Mouse (Mus musculus) lung, postnatal 0 days (tissue): ENCODE results near the gene Spast. TPM values are rescaled to one million over a fixed set of nuclear protein-coding genes. Genes with fewer than 3 reads are reported as not detected.
"Not testable (repeated sequence)": the region's sequence is repeated elsewhere in the genome, so short reads cannot be mapped to it uniquely, and the experiment has no call there.

Experiments used
- ATAC-seq: fragments of 200-750 bp; cut with Nextera tagmentation; 2 replicates; pipeline ENCODE4 v1.8.0; 2017; ENCODE audit warnings: moderate library complexity
- DNase-seq: peaks from one replicate; pipeline ENCODE4 v3.0.0-alpha.2; 2016; ENCODE audit warnings: low spot score
- H3K27ac ChIP-seq: fragments of 300-500 bp; sonication (generic); 2 replicates; pipeline ENCODE4 v1.5.1; 2014; ENCODE audit warnings: antibody characterized with exemption, mild to moderate bottlenecking, low read length, mixed read lengths
- H3K27me3 ChIP-seq: fragments of 300-500 bp; sonication (generic); replicated peaks from 2 replicates; pipeline ENCODE4 v1.6.1; 2014; ENCODE audit warnings: low read length, mixed read lengths; ENCODE audit not compliant: insufficient read depth
- H3K36me3 ChIP-seq: fragments of 300-500 bp; sonication (generic); 2 replicates; pipeline ENCODE4 v1.6.1; 2014; ENCODE audit warnings: low read length, mixed read lengths; ENCODE audit not compliant: insufficient read depth
- H3K4me1 ChIP-seq: fragments of 300-500 bp; sonication (generic); 2 replicates; pipeline ENCODE4 v1.6.1; 2014; ENCODE audit warnings: antibody characterized with exemption, low read depth, low read length, mixed read lengths; ENCODE audit not compliant: insufficient read depth
- H3K4me2 ChIP-seq: fragments of 300-500 bp; sonication (generic); replicated peaks from 2 replicates; pipeline ENCODE4 v1.6.1; 2014; ENCODE audit warnings: low read depth, mild to moderate bottlenecking, low read length, moderate library complexity, mixed read lengths
- H3K4me3 ChIP-seq: fragments of 300-500 bp; sonication (generic); 2 replicates; pipeline ENCODE4 v1.5.1; 2014; ENCODE audit warnings: low read depth, low read length
- H3K9ac ChIP-seq: fragments of 300-500 bp; sonication (generic); replicated peaks from 2 replicates; pipeline ENCODE4 v1.6.1; 2014; ENCODE audit warnings: low read depth, mild to moderate bottlenecking
- H3K9me3 ChIP-seq: fragments of 300-500 bp; sonication (generic); 2 replicates; pipeline ENCODE4 v1.6.1; 2016; ENCODE audit warnings: low read length, mixed read lengths
- CTCF ChIP-seq: IDR thresholded peaks from 2 replicates; pipeline ENCODE4 v1.5.1; 2016; ENCODE audit warnings: antibody characterized with exemption, mild to moderate bottlenecking
- EP300 ChIP-seq: IDR thresholded peaks from 2 replicates; pipeline ENCODE4 v1.6.1; 2016; ENCODE audit warnings: antibody characterized with exemption, mild to moderate bottlenecking, control low read depth
- WGBS: fragments of 180-500 bp; shearing (Covaris S2); extraction: QIAGEN DNeasy Blood & Tissue Kit; methylation state at CpG from one replicate; pipeline ENCODE4 v1.1.7; 2014; 5-methylcytosine and 5-hydroxymethylcytosine counted together
- polyA plus RNA-seq: library from polyadenylated mRNA; unstranded; fragments of >200 nt; fragmentation: Nextera tagmentation; extraction: Ambion mirVana; gene quantifications from 2 replicates; pipeline ENCODE4 v1.2.1, GENCODE M21; 2015

Spast gene
- polyA plus RNA-seq, 1 experiment from 2014 or later = 10.1 TPM

GRCm38 (mm10) chr17:74294426-74295025 lies 44.3 kb upstream of the Spast start:
- ATAC-seq (peak; percentile 89), DNase-seq (peak; percentile 93)
- Histone ChIP-seq H3K36me3 (no peaks in the 10 kb centered on the region), H3K9ac (peak overlapping the region; percentile 84), H3K27ac (peak overlapping the region; percentile 98), H3K27me3 (no peaks in the 10 kb centered on the region), H3K4me3 (peak overlapping the region; percentile 94), H3K9me3 (no peaks in the 10 kb centered on the region), H3K4me1 (no peaks in the 10 kb centered on the region), H3K4me2 (peak overlapping the region; percentile 87)
- no peak for TF ChIP-seq EP300
- no peak for TF ChIP-seq CTCF
- 5% methylated on average over 30 of the region's 80 CpGs for WGBS

GRCm38 (mm10) chr17:74295026-74295970 lies 43.5 kb upstream of the Spast start, which contains the start of gene Memo1:
TSS of gene Memo1 (minus strand) at chr17:74295521.
- Histone ChIP-seq H3K27me3 (no peaks in the 10 kb centered on the region), H3K9me3 (no peaks in the 10 kb centered on the region)
- TF ChIP-seq EP300 (no peak), CTCF (no peak)

DNA sequence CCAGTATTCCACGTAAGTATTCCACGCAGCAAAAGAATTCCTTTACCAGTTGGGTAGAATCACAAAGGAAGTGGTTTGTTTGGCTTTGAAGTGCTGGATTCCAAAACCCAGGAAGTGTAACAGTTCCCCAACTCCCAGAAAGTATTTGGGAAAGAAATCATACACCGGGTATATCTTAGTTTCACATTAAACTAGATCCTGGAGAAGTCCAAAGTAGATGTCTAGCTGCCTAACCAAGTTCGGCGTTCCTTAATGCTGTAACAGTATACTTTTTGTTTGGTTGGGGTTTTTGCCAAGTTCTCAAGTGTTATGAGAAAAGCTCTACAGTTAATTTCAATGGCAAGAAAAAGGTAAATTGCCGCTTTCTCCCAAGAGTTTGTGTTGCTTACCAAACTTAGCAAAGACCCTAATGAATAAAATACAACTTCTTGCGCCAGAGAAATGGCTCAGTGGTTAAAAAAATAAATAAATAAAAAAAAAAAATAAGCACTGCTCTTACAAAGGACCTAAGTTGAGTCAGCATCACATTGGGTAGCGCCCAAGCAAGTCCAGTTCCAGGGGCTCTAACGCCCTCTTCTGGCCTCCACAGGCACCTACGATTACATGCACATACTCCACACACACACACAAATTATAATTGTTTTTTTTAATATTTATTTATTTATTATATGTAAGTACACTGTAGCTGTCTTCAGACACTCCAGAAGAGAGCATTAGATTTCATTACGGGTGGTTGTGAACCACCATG lies 42.5 kb upstream of the Spast start:
- WGBS = 33% methylated on average over 11 of the region's 11 CpGs
- ATAC-seq (no peak), DNase-seq (peak; percentile 83)
- Histone ChIP-seq H3K4me1 (no peaks in the 10 kb centered on the region), H3K36me3 (no peaks in the 10 kb centered on the region), H3K4me3 (peak overlapping the region; percentile 94), H3K9me3 (no peaks in the 10 kb centered on the region), H3K27ac (peak overlapping the region; percentile 98), H3K27me3 (no peaks in the 10 kb centered on the region), H3K9ac (peak overlapping the region; percentile 84), H3K4me2 (peak overlapping the region; percentile 87)
- peak; percentile 49; the same call in 1 of the 2 replicates for TF ChIP-seq EP300
- peak; percentile 65 for TF ChIP-seq CTCF

More at GRCm38 (mm10) chr17:74295026-74295970, 43.5 kb upstream of the Spast start, which contains the start of gene Memo1:
- Histone ChIP-seq H3K4me1 (no peaks in the 10 kb centered on the region), H3K27ac (peak within 1 kb of the TSS; percentile 98), H3K4me2 (peak within 1 kb of the TSS; percentile 87), H3K36me3 (no peaks in the 10 kb centered on the region), H3K9ac (peak within 1 kb of the TSS; percentile 84), H3K4me3 (peak within 1 kb of the TSS; percentile 94)
- peak; percentile 87 for ATAC-seq
- WGBS = 0% methylated on average over 28 of the region's 110 CpGs
- peak; percentile 90 for DNase-seq

- not testable (repeated sequence) for H3K27ac ChIP-seq, H3K4me1 ChIP-seq, H3K36me3 ChIP-seq, H3K4me2 ChIP-seq, H3K9me3 ChIP-seq, ATAC-seq, DNase-seq, H3K4me3 ChIP-seq, H3K9ac ChIP-seq, H3K27me3 ChIP-seq
- 88% methylated on average over 5 of the region's 5 CpGs for WGBS
Observed at GRCm38 (mm10) chr17:74296991-74297390, 41.8 kb upstream of the Spast start.

DNA sequence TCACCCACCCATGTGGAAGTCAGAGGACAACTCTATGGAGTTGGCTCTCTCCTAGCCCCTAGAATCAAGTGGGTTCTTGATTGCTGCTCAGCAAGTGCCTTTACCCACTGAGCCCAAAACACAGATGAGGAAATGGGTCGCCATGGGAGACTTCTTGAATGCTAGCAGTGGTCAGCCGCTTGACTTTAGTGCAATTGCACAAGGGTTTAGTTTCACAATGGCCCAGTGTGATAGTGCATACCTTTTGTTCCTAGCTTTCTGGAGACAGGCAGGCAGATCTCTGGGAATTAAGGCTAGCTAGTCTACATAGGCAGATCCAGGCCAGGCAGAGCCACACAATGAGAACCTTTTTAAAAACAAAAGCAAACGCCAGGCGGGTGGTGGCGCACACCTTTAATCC lies 38.7 kb upstream of the Spast start:
- Histone ChIP-seq H3K27ac (no peak overlapping the region), H3K27me3 (no peaks in the 10 kb centered on the region), H3K4me3 (no peak overlapping the region), H3K4me1 (no peaks in the 10 kb centered on the region), H3K9me3 (no peaks in the 10 kb centered on the region), H3K4me2 (no peak overlapping the region), H3K36me3 (no peaks in the 10 kb centered on the region), H3K9ac (no peak overlapping the region)
- DNase-seq (peak; percentile 53), ATAC-seq (peak; percentile 4; the same call in 1 of the 2 replicates)
- 78% methylated on average over 5 of the region's 5 CpGs for WGBS
- TF ChIP-seq CTCF (no peak), EP300 (no peak)

DNA sequence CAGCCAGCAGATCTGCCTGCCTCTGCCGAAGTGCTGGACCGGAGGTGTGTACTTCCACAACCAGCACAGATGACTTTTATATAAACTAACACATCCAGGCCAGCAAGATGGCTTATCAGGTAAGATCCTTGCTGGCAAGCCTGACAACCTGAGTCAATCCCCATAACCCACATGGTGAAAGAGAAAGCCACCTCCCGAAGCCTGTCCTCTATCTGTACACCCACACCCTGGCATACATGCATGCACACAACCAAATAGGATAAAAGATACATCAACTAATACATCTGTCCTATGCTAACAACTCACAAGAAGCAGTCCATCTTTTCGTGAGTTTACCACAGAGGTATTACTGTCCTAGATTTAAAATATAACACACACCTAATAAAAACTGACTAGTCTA lies 34.7 kb upstream of the Spast start:
- ATAC-seq = no peak
- no peaks in the 10 kb centered on the region for H3K27me3 ChIP-seq
- whole genome bisulfite sequencing = 88% methylated on average over 4 of the region's 4 CpGs
- no peaks in the 10 kb centered on the region for H3K4me1 ChIP-seq
- H3K4me3 ChIP-seq = no peak overlapping the region
- no peaks in the 10 kb centered on the region for H3K9me3 ChIP-seq
- no peaks in the 10 kb centered on the region for H3K36me3 ChIP-seq
- H3K4me2 ChIP-seq = no peak overlapping the region
- no peak for TF ChIP-seq EP300
- no peak overlapping the region for H3K9ac ChIP-seq
- H3K27ac ChIP-seq = no peak overlapping the region
- no peak for DNase-seq
